Mouse (Mus musculus): ENCODE measurements around the gene Rnf115.

Gene Rnf115

DNA sequence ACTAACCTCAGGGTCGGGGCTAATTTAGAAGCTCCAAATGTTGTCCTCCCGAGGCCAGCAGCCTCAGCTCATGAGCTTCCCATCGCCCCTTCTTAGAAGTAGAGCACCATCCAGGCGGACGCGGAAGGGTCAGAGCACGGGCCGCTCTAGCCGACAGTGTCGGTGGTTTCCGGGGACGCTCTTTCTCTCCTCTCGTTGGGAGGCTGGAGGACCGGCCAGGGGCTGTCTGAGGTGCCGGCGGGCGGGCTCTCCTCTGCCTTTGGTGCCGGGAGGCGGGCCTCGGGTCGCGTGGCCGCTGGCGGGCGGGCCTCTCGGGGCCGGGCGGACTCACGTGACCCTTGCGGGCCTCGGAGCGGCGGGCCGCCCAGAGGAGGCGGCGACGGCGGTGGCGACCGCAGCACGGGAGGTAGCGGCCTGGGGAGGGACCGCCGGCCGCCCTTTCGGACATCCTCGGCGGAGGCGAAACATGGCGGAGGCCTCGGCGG, at the start of gene Rnf115, which contains the start of gene Polr3c:
Gene Rnf115 (plus strand): TSS at position 322 of the 485 bp plus-strand sequence.
Gene Polr3c (minus strand): TSS at position 286 of the 485 bp plus-strand sequence.
- under 1% methylated on average over 52 of the region's 52 CpGs for WGBS

DNA sequence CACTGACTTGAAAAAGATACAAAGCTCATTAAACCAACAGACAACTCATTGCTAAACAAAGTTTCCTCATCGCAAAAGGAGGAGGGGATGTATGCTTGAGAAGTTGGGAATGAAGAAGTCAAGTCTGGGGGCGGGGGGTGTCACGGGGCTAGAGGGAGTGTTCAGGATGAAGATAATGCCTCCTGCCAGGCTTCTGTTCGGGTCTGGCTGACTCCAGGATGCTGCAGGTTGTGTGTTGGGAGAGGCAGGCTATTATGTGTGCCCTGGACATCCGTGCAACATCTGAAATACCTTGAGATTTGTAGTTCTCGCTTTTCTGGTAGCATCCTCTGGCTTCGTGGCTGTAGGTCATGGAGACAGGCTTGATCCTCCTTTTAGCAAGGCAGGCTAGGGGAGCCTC, 49.0 kb upstream of the Rnf115 start:
- WGBS = 82% methylated on average over 7 of the region's 7 CpGs

DNA sequence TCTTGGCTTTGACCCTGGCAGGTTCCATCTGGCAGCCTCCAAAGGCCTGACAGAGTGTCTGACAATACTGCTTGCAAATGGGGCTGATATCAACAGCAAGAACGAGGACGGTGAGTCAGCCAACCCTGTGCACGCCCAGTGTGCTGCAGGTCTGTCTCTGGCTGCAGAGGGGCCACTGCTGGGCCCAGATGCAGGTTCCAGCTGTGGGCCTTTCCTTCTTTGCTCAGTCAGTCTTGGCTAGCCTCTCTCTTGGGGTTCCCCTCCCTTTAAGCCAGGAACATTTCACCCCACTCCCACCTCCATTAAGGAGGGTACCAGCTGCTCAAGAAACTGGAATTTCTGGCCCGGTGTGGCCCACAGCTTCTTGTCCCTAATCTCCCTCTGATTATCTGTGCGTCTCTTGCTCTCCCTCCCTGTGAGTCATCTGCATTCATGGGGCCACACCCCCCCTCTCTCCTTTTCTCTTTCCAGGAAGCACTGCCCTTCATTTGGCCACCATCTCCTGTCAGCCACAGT, 48.2 kb upstream of the Rnf115 start:
- 57% methylated on average over 5 of the region's 5 CpGs for WGBS

DNA sequence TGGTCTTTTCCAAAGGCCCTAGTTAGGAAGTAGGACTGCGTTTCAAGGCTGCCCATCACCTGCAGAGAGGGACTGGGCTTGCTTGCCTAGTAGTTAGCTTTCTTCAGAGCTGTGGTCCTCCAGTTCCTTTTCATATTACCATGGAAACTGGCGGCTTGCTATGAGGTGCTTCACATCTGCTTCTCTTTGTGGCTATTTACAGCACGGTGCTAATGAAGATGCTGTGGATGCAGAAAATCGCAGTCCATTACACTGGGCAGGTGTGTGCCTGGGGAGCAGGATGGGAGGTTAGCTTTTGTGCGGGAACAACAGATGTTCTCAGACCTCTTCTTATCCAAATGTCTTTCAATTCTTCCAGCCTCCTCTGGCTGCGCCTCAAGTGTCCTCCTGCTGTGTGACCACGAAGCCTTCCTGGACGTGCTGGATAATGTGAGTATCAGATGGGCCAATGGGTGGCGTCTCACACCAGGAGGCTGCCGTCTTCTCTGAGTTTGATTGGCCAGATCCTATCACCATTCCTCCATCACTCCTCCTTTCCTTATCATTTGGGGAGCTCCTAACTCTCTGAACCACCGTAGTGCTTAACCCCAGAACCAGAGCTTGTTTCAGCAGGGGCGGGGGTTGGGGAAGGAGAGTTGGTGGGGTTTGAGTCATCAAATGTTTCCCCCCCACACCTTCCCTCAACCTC, 47.1 kb upstream of the Rnf115 start:
- 45% methylated on average over 12 of the region's 12 CpGs for WGBS

DNA sequence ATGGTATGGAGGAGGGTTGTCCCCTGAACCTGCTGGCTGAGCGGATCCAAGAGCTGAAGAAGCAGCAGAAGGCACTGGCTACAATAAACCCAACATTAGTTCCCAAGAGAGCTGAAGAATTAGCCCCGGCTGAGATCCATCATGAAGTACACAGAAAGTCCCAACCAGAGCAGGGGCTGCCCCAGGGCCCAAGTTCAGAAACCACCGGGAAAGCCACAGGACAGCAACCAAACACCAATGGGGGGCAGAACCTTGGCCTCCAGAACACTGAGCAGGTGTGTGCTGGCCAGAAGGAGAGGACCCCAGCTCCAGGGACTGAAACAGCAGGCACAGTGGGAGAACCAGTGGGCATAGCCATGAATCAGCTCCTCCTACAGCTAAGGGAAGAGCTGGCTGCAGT, 44.0 kb upstream of the Rnf115 start:
- 92% methylated on average over 3 of the region's 3 CpGs for WGBS

DNA sequence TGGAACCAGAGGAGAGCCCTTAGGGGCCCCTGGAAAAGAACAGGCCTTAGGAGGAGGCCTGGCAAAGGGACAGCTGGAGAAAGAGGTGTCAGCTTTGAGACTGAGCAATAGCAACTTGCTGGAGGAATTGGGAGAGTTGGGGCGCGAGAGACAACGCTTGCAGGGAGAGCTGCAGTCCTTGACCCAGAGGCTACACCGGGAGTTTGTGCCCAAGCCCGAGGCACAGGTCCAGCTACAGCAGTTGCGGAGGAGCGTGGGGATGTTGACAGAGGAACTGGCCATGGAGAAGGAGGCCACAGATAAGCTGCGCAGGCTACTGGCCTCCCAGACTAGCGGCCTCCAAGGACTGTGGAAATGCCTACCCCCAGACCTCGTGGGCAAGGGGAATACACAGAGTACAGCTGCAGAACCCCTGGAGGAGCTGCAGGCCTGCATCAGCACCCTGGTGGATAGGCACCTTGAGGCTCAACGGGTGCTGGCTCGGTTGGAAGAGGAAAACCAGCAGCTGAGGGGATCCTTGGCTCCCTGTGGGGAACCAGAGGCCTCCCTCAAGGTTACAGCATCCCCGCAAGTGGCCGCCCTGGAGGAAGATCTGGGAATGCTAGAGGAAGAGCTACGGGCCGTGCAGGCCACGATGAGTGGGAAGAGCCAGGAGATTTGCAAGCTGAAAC, 43.2 kb upstream of the Rnf115 start:
- WGBS = 71% methylated on average over 17 of the region's 17 CpGs

DNA sequence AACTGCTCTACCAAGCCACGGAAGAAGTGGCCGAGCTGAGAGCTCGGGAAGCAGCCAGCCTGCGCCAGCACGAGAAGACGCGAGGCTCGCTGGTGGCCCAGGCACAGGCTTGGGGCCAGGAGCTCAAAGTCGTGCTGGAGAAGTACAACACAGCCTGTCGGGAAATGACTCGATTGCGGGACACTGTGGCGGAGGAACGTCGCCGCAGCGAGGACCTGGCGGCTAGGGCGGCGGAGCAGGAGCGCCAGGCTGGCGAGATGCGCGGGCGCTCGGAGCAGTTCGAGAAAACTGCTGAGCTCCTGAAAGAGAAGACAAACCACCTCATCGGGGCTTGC, 42.7 kb upstream of the Rnf115 start:
- WGBS = 49% methylated on average over 28 of the region's 28 CpGs

DNA sequence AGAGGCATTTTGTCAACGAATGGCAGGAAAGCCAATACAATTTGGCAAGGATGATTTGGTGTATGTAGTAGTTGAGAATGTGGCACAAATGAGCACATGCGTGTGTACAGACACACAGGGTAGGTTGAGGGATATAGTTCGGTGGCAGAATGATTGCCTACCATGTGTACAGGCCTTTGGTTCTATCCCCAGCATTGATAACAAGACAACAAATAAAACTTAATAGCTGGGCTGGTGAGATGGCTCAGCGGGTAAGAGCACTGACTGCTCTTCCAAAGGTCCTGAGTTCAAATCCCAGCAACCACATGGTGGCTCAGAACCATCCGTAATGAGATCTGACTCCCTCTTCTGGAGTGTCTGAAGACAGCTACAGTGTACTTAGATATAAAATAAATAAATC, 41.4 kb upstream of the Rnf115 start:
- whole genome bisulfite sequencing = 93% methylated on average over 5 of the region's 5 CpGs

DNA sequence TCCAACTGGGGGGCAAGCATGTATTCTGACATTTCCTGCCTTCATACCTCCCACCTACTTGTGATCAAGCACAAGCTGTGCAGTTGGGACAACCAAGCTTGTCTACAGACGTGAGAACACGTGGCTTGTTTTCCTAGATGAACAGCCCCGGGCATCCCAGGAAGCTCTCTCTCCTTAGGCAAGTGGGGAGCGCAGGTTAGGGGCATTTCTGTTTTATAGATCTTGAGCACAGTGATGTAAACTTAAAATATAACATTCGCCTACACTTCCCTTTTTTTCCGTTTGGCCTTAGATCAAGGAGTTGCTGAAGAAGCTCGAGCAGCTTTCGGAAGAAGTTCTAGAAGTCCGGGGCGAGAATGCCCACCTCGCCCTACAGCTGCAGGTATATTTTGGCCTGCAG, 38.6 kb upstream of the Rnf115 start:
- 51% methylated on average over 11 of the region's 11 CpGs for WGBS

DNA sequence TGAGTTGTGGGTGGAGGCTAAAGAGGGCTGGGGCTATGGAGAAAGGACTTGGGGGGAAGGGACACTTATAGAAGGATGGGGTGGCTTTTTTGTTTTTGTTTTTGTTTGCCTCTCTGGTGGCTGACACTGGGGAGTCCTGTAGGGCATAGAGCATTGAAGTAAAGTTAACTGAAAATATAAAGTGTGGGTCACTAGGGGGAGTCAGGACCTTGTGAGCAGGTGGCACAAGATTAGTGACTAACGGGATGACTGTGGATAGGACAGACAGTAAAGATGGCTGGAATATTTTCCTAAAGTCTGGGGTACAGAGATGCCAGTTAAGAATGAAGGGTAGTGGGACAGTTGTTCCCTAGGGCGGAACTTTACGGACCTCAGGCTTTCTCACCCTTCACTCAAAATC, 37.2 kb upstream of the Rnf115 start:
- WGBS = 69% methylated on average over 3 of the region's 3 CpGs

DNA sequence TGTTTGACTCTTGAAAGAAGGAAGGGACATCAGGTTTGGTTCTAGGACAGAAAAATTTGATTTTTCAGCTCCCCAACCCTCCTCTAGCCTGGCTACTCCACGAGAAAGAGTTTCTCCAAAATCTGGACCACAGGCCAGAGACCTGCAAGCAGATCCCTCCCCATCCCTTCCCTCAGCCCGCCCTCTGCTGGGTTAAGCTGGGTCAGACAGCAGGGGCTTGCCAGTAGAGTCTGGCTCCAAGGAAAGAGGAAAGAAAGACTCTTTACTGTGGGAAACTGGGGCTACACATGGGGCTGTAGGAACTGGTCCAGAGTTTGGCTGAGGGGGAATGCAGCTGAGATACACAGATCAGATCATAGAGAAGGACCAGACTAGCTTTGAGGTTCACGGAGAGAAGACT, 35.0 kb upstream of the Rnf115 start:
- WGBS = 43% methylated on average over 3 of the region's 3 CpGs

DNA sequence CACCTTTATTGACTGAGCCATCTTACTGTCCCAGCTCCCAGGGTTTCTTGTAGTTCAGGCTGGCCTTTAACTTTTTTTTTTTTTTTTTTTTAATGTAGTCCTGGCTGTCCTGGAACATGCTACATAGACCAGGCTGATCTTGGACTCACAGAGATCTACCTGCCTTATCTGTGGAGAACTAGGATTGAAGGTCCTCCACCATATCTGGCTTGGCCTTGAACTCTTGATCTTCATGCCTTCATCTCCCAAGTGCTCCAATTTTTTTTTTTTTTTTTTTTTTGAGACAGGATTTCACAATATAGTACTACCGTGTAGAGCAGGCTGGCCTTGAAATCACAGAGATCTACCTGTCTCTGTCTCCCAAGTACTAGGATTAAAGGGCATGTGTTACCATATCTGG, 33.9 kb upstream of the Rnf115 start:
- WGBS = 94% methylated on average over 1 of the region's 1 CpGs

DNA sequence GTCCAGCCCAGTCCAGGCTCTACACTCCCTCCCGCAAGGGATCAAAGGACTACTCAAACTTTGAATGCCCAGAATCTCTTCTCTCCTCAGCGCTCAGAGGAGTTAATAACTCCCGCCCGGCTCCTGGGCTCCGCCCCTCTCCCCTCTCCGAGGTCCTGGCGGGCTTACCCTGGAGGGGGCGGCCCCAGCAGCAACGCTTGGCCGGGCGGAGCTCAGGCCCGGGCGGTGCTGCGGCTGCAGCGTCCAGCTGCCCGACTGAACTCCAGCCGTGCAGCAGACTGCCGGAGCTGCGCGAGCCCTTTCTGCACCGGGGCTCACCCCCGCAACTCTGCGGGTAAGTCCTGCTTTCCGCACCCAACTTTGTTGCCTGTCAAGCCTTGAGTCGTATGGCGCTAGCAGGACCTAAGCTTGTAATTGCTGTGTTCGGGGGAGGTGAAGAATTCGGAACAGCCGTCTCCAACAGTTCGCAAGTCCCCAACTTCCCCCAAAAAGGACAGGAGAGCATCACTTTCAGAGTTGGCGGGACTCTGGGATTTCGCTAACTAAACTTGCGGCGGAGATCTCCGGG, 31.2 kb upstream of the Rnf115 start, which contains the start of gene Pias3:
Gene Pias3 (plus strand): TSS at position 187 of the 568 bp plus-strand sequence.
- under 1% methylated on average over 35 of the region's 35 CpGs for WGBS

DNA sequence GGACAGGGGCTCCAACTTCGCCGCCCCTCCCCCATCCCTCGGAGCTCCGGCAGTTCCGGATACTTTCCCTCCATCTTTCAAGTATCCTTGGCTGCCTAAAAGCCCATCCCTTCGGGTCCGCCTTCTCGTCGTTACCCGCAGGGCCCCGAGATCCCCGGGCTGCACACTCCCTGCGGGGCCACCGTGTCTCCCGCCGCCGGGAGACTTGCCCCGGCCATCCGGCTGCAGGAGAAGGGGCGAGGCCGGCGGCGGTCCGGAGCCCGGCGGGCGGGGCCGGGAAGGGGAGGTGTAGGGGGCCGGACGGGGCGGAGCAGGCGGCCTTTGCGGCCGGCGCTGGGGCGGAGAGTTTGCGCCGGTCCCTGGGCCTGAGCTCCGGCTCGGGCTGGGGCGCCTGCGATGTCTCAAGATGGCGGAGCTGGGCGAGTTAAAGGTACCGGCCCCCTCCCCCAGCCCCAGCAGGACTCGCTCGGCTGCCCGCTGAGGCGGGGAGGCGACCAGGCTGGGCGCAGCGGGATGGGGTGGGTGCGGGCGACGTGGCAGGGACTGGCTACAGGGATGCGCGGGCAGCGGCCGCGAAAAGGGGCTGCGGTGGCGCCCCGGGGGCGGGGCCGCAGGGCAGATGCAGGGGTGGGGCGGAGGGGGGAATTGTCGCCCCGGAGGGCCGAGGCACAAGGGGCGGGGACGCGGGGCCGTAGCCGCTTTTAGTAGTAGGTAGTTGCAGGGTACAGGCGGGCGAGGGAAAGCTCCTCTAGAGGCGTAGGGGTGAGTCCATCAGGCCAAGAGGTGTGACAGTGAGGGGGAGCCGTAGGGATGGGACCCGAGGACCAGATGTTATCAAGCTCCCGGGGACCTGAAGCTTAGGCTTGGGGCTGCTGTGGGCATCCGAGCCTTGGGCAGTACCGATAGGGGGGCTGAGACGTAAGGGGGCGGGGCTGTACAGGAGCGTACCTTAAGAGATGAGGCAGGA, 30.4 kb upstream of the Rnf115 start:
- WGBS = 1% methylated on average over 84 of the region's 85 CpGs

DNA sequence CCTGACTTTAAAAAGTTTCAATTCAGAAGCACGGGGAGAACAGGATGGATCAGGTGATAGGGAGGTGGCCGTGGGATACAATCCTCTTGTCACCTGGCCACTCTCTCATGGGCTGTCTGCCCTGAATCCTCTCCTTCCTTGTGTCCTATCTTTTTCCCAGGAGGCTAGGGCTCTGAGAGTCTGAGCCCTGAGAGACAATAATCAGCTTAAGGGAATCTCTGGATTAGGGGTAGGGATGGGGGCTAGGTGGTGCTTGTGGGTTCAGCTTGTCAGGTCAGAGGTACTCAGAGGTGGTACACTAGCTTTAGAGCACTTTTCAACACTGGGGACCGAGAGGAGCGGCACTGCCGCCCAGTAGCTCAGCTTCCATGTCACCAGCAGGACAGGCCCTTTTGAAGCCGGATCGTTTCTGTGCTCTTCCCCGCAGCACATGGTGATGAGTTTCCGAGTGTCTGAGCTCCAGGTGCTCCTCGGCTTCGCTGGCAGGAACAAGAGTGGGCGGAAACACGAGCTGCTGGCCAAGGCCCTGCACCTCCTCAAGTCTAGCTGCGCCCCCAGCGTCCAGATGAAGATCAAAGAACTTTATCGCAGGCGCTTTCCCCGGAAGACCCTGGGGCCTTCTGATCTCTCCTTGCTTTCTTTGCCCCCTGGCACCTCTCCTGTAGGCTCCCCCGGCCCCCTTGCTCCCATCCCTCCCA, 28.3 kb upstream of the Rnf115 start:
- 51% methylated on average over 19 of the region's 19 CpGs for WGBS

DNA sequence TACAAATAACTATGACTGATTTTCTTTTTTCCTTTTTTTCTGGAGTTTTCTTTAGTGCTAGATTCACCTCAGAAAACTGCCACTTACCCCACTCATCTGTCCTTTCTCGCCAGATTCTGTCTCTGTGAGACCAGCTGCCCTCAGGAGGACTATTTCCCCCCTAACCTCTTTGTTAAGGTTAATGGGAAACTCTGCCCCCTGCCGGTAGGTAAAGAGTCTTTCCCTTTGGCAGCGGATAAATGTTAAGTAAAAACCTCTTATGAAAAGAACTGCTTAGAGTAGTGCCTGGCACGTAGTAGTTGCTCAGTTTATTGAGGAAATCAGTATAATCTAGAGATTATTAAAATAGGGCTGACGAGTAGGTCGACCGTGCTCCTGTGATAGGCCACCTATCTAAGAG, 27.1 kb upstream of the Rnf115 start:
- WGBS = 62% methylated on average over 7 of the region's 7 CpGs

DNA sequence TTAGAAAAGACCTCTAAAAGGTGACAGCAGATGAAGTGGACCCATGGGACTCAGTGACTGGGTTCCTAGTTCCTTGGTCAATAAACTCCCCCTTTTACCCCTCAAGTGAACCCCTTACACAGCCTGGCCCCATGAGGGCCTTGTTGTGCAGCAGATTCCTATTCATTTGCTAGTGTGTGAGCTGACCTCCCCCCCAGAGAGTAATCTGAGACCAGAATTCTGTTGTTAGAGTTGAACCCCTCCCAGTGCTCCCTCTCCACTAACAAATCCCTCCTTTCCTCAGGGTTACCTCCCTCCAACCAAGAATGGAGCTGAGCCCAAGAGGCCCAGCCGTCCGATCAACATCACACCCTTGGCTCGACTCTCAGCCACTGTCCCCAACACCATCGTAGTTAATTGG, 26.5 kb upstream of the Rnf115 start:
- WGBS = 88% methylated on average over 4 of the region's 4 CpGs

DNA sequence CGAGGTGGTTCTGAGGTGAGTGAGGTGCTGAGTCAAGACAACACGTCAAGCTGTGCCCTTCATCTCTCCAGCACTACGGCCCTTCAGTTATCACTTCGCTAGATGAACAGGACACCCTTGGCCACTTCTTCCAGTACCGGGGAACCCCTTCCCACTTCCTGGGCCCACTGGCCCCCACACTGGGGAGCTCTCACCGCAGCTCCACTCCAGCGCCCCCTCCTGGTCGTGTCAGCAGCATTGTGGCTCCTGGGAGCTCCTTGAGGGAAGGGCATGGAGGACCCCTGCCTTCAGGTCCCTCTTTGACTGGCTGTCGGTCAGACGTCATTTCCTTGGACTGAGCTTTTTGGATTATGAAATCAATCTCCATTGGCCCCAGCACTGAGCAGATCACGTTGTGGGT, 22.7 kb upstream of the Rnf115 start:
- 66% methylated on average over 11 of the region's 11 CpGs for WGBS

DNA sequence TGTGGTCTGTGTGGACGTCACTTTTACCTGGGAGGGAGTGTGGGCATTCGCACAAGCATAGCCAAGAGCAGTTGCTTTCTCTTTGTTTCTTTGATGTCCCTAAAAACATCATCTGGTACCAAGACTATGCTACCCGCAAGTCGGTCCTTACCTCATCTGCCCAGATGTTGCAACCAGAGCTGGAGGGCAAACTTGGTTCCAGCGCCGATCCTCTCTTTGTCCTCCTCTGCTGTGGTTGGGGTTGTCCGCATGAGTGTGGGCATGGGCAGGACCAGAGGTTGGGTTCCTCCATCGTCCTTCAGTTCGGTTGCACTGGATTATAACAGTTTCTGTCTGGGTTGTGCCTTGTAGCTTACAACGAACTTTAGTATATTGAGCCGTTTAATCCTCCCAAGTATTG, 21.2 kb upstream of the Rnf115 start:
- 90% methylated on average over 11 of the region's 11 CpGs for WGBS

DNA sequence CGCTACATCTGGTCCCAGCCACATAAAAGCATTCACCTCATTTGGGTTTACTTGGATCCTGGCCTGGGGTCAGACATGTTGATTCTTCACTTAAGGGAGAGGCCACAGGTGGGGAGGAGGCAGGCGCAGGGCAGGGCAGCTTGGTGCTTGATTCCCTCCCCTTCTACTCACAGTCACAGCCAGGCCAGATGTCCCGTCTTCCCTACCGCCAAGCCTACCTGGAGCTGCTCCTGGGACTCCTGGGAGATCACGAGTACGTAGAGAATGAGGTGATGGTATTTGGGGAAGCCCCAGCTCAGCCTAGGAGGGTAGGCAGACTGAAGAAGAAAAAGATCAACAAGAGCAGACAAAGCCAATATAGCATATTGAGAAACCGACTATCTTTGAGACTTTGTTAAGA, 20.5 kb upstream of the Rnf115 start:
- WGBS = 78% methylated on average over 7 of the region's 7 CpGs

Measured in cerebral cortex, adult 2 months (tissue).